Mouse (Mus musculus) kidney, adult 2 months (tissue): Measurements from ENCODE around the gene Rfpl4b. TPM values are rescaled to one million over a fixed set of nuclear protein-coding genes. Genes with fewer than 3 reads are reported as not detected.
"Not testable (repeated sequence)": the region's sequence is repeated elsewhere in the genome, so short reads cannot be mapped to it uniquely, and the experiment has no call there.

Experiments
- DNase-seq: peaks from one replicate; pipeline ENCODE4 v3.0.0; 2021
- H3K27ac ChIP-seq: fragments of 200-500 bp; 2 replicates; pipeline ENCODE4 v1.5.1; 2012; ENCODE audit warnings: low read depth, low read length, control low read depth, inconsistent platforms; ENCODE audit not compliant: insufficient read depth
- H3K27me3 ChIP-seq: fragments of 200-500 bp; replicated peaks from 2 replicates; pipeline ENCODE4 v1.6.1; 2012; ENCODE audit warnings: mild to moderate bottlenecking, moderate library complexity, low read length, inconsistent platforms; ENCODE audit not compliant: control insufficient read depth, insufficient read depth
- H3K36me3 ChIP-seq: fragments of 200-500 bp; 2 replicates; pipeline ENCODE4 v1.6.1; 2012; ENCODE audit warnings: mild to moderate bottlenecking, moderate library complexity, low read length, inconsistent platforms; ENCODE audit not compliant: control insufficient read depth, insufficient read depth
- H3K4me1 ChIP-seq: fragments of 200-500 bp; 2 replicates; pipeline ENCODE4 v1.6.1; 2011; ENCODE audit warnings: low read length; ENCODE audit not compliant: control insufficient read depth, insufficient read depth
- H3K4me3 ChIP-seq: fragments of 200-500 bp; 2 replicates; pipeline ENCODE4 v1.5.1; 2011; ENCODE audit warnings: mild to moderate bottlenecking, low read depth, low read length, control low read depth; ENCODE audit not compliant: insufficient read depth
- CTCF ChIP-seq: fragments of 200-500 bp; conservative IDR thresholded peaks from 2 replicates; pipeline ENCODE4 v1.5.1; 2011; ENCODE audit warnings: low read depth, mild to moderate bottlenecking, control low read depth, low read length, moderate library complexity, mixed read lengths; ENCODE audit not compliant: insufficient read depth, insufficient read length
- POLR2A ChIP-seq: fragments of 200-500 bp; IDR thresholded peaks from one replicate; pipeline ENCODE4 v1.6.1; 2011; ENCODE audit warnings: low read depth, low read length, control low read depth
- WGBS: fragments of 180-500 bp; shearing (Covaris S2); methylation state at CpG from one replicate; pipeline ENCODE4 v1.1.7; 2018; 5-methylcytosine and 5-hydroxymethylcytosine counted together
- polyA plus RNA-seq: library from polyadenylated mRNA; depleted of rRNA; stranded (reverse); fragments of >200 nt; gene quantifications from 2 replicates; pipeline ENCODE4 v1.2.3, GENCODE M21; 2012; rRNA removed

The Rfpl4b gene
- not detected in 2 replicates for polyA plus RNA-seq

DNA sequence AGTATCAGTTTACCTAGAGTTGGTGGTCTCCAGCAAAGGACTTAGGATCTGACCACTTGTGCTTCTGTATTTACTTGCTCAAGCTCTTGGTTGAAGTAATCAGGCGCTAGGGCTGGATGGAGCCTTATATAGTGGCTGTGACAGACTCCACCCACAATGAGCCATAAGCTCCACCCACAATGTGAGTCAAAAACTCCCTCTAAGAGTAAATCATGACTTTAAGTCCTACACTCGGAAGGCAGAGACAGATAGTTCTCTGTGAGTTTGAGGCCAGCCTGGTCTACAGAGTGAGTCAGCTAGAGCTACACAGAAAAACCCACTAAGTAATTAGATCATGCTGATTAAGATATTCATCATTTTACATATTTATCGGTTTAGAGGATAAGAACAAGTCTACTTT, at the start of gene Rfpl4b:
Gene Rfpl4b, minus strand, starts transcription at position 101 of the 400 bp plus-strand sequence.
- no peaks in the 10 kb centered on the region for H3K27me3 ChIP-seq
- 90% methylated on average over 3 of the region's 3 CpGs for WGBS
- TF ChIP-seq CTCF (no peak), POLR2A (no peak)
- no peak within 1 kb of the TSS for H3K27ac ChIP-seq
- H3K36me3 ChIP-seq, result no peaks in the 10 kb centered on the region
- no peak within 1 kb of the TSS for H3K4me3 ChIP-seq
- H3K4me1 ChIP-seq, result no peaks in the 10 kb centered on the region
- DNase-seq, result no peak

DNA sequence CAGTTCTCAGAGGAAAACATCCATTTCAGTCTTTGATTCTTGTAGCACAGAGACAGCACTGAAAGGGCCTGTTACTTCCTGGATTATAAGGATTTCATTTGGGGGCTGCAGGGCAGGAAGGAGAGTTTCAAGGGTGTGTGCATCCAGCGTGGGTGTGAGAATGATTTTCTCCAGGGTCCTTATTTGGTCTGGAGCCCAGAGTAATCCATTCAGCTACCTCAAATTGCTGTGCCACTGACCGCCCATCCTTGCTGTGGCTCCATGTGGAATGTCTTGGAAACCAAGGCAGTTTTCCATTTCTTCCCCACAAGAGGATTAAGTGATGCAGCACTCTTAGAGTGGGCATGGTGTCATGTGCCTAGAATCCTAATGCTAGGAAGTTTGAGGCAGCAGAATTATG, 33.6 kb upstream of the Rfpl4b start:
- H3K36me3 ChIP-seq, result no peaks in the 10 kb centered on the region
- no peaks in the 10 kb centered on the region for H3K27me3 ChIP-seq
- no peak for TF ChIP-seq CTCF
- TF ChIP-seq POLR2A, result no peak
- H3K4me1 ChIP-seq, result no peaks in the 10 kb centered on the region
- peak; percentile 8 for DNase-seq
- WGBS, result 42% methylated on average over 2 of the region's 2 CpGs
- H3K27ac ChIP-seq, result no peak overlapping the region
- H3K4me3 ChIP-seq, result no peak overlapping the region

DNA sequence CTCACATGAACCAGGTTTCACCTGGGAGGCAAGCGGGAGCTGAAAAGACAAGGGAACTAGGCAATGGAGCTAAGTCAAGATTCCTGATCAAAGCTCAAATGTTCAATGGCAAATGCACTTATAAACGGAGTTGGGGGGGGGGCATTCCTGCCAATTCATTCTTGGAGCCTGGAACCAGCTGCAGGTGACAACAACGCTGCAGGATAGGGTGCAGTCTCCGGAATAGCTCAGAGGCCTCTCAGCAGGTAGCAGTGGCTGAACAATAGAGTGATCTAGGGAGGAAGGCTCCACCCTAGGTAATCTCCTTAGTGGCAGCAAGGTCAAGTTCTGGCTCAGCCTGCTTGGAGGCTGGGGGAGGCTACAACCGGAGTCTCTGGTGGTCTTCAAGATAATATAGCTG, 28.4 kb upstream of the Rfpl4b start:
- H3K27me3 ChIP-seq, H3K27ac ChIP-seq, H3K36me3 ChIP-seq, H3K4me3 ChIP-seq, DNase-seq, H3K4me1 ChIP-seq: not testable (repeated sequence)
- WGBS, result 52% methylated on average over 5 of the region's 5 CpGs

DNA sequence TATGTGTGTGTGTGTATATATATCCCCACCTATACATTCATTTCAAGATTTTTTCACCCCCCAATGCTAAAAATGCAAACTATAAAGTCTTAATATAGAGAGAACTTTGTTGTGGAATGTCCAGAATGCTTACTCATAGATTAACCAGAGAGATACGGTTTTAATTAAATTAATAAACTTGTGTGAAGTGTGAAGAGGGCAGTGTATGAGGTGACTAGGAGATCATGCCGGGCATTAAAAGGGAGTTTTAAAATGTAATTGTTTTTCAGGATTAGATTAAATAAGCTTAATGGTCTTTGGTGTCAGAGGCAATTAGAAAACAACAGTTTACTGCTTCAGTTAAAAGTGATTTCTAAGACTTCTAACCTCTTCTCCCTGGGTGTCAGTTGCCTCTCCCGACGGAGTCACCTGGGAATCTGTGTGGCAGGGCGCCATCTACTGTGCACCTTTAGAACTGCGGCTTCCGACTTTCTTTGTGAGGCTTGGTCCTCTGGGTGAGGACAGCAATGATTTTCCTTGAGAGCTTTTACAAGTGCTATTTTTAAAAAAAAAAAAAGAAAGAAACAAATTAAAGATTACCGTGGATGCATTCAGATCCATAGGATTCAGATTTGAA, 27.4 kb upstream of the Rfpl4b start:
- no peaks in the 10 kb centered on the region for H3K4me1 ChIP-seq
- H3K4me3 ChIP-seq, result no peak overlapping the region
- peak; percentile 57 for DNase-seq
- no peaks in the 10 kb centered on the region for H3K27me3 ChIP-seq
- H3K27ac ChIP-seq, result no peak overlapping the region
- WGBS, result 13% methylated on average over 8 of the region's 8 CpGs
- H3K36me3 ChIP-seq, result no peaks in the 10 kb centered on the region
- TF ChIP-seq POLR2A (no peak), CTCF (peak; percentile 83)

DNA sequence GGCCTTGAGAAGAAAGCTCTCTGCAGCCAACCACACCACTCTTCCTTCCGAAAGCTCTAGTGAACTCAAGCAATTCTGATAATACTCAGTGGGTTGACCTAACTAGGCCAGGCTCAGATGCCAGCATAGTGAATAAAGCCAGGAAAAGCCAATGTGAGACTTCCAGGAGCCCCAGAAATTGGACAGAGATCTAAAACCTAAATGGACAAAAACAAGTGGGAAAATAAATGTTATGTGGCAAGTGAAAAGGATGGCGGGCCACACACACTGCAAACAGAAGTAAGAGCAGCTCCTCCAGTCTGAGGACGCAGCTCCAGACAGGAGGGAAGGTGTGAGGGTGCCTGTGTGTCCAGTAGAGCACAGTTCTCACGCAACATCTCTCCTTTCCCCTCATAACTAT, 26.7 kb upstream of the Rfpl4b start:
- Histone ChIP-seq H3K36me3 (no peaks in the 10 kb centered on the region), H3K4me1 (no peaks in the 10 kb centered on the region), H3K4me3 (no peak overlapping the region), H3K27me3 (no peaks in the 10 kb centered on the region), H3K27ac (no peak overlapping the region)
- 89% methylated on average over 4 of the region's 4 CpGs for WGBS
- TF ChIP-seq POLR2A, result no peak
- TF ChIP-seq CTCF, result no peak
- no peak for DNase-seq

DNA sequence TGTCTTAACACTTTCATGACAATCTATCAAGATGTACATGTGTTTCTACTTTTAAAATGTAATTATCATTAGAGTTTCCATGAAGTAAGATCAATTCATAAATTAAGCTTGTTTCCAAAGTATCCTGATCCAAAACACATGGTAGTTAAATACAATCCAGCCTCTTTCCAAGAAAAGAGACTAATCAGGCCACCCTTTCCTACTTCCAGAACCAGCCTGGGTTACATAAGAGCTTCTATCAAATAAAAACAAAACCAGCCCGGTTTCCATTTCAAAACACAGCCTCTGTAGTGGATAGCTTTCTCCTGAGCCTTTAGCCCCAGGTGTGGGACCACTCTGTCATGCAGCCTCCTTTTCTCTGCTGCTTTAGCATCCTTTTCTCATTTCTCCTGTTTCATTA, 2.2 kb upstream of the Rfpl4b start:
- H3K4me3 ChIP-seq, result no peak overlapping the region
- no peaks in the 10 kb centered on the region for H3K36me3 ChIP-seq
- H3K27me3 ChIP-seq, result no peaks in the 10 kb centered on the region
- 41% methylated on average over 1 of the region's 1 CpGs for WGBS
- H3K4me1 ChIP-seq, result no peaks in the 10 kb centered on the region
- no peak for DNase-seq
- no peak for TF ChIP-seq POLR2A
- no peak overlapping the region for H3K27ac ChIP-seq

DNA sequence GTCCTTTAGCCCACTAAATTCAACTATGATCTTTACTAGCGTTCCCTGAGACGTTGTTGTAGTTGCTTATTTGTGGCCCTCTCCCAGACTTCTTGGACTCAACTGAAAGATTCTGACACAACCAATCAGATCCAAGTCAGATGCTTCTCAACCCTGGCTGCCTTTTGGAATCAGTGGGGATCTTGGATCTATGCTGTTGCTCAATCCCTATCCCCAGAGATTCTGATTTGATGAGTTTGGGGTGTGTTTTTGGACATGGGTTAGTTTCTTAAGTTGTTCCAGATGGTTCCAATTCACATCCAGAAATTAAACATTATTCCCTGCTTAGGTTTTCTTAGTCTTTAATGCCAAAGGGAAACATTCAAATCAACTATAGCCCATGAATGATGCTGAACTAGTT, 15.5 kb downstream of the Rfpl4b start:
- H3K27ac ChIP-seq, result no peak overlapping the region
- WGBS, result 83% methylated on average over 2 of the region's 2 CpGs
- DNase-seq, result no peak
- TF ChIP-seq CTCF, result no peak
- no peak for TF ChIP-seq POLR2A
- no peaks in the 10 kb centered on the region for H3K27me3 ChIP-seq
- H3K4me3 ChIP-seq, result no peak overlapping the region
- no peaks in the 10 kb centered on the region for H3K36me3 ChIP-seq
- no peaks in the 10 kb centered on the region for H3K4me1 ChIP-seq

DNA sequence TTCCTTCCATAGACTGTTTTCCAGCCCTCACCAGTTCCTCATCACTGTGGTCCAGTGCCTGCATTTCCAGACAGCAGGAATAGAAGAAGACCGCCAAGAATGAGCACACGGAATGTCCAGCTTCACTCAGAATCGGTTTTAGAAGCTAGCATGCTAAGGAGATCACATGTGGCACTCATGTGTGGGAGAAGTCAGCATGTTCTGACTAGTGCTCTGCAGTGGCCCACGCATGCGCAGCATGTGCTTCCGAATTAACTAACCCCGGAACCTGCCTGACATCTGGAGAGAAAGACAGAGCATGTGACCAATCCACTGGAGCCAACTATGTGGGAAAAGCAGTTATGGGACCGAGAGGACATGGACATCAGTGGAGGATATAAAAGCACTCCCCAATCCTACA, 17.5 kb downstream of the Rfpl4b start:
- Histone ChIP-seq H3K27ac (no peak overlapping the region), H3K4me3 (no peak overlapping the region), H3K4me1 (no peaks in the 10 kb centered on the region), H3K27me3 (no peaks in the 10 kb centered on the region), H3K36me3 (no peaks in the 10 kb centered on the region)
- DNase-seq, result no peak
- 90% methylated on average over 8 of the region's 8 CpGs for WGBS
- TF ChIP-seq CTCF (no peak), POLR2A (no peak)
